Mouse (Mus musculus) bone marrow macrophage, adult 2 months (primary cell): ENCODE measurements around the gene Zfp445.

Experiments used
- CTCF ChIP-seq: IDR thresholded peaks from 2 replicates; pipeline ENCODE4 v1.5.1; 2012; ENCODE audit warnings: low read depth, mild to moderate bottlenecking, low read length, moderate library complexity
- POLR2A ChIP-seq: IDR thresholded peaks from 2 replicates; pipeline ENCODE4 v1.6.1; 2012; ENCODE audit warnings: mild to moderate bottlenecking, low read depth, low read length, borderline replicate concordance

GRCm38 (mm10) chr9:122845621-122846020 is 20.2 kb downstream of the Zfp445 start:
- TF ChIP-seq POLR2A (no peak), CTCF (no peak)
